Mouse (Mus musculus) kidney, postnatal 25 days (tissue): ENCODE data around the gene Kif19a.

Source experiments
- DNase-seq, 2 experiments: peaks; one replicate each; pipeline ENCODE4 v3.0.0; 2021; ENCODE audit warnings: mixed read lengths in 2 of 2

Kif19a gene

DNA sequence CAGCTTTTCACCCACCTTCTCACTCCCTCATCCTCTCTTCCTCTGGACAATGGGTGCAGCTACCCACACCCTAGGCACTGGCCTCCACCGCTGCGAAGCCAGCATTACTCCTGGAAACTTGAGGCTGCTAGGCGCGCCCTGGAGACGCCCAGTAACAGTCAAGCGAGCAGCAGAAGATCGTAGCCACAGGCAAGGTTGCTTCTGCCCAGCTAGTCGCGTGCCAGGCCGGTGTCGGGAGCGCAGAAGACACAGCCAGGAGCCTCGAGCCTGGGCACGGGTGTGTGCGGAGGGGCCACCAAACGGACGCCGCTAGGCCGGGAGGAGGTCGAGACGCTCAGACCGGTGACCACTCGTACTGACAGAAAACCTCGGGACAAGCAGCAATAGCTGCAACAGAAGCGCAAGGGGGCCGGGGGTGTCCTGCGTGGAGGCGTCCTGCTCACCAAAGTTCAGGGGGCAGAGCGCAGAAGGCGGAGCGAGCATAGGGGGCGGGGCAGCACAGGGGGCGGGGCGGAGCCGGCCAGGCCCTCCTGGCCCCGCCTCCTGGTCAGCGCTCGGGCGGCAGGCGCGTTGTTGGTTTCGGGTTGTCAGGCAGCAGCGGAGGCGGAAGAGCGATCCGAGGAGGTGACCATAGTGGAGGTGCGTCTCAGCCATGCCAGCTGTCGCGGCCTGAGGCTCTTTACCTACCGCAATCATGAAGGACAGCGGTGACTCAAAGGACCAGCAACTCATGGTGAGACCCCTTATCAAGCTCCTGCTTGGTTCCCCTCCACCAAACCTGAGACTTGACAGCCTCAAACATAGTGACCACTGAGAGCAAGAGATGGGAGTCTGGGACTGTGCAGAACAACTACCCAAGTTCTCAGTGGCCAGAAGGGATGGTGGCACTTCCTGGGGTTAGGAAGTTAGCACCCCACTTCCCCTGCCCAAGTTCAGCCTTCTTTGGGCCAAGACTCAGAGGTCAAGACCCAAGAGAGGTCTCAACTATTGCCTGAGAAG is at the start of gene Kif19a:
TSS of gene Kif19a (plus strand) at position 569 of the 999 bp plus-strand sequence.
- DNase-seq: peak; percentile 68 to 80

DNA sequence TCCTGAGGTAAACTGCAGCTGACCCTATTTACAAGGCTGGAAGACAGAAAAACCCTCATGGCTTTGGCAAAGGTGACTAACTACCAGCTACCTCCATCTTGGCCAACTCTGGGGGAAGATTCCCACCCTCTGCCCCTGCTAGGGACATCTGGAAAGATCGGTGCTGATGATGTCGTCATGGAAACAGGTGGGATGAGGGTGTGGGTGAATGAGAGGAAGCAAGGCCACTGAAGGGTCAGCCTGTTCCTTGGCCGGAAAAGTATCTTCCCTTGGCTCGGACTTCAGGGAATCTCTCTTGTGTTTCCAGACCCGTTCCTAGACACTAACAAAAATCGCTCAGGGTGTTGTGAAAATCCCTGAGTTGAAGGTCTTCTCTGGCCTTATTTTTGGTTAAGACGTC is 49.7 kb upstream of the Kif19a start:
- DNase-seq: no peak

DNA sequence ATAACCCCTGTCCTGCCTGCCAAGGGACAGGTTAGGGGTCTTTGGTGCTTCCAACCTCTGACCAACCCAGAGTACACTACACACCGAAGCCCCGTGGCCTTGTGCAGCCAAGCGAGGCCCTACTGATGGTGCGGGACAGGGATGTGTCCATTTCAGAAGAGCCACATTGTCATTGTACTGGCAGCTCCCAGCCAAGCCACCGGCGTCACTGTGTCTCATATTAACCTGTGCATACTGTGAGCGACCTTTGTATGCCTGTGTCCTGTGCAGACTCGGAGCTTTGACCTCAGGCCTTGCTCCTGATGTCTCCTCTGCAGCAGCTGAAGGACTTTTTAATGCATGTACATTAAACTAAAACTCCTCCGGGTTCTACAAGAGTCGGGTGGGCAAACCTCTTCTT is 44.7 kb upstream of the Kif19a start:
- DNase-seq: no peak

DNA sequence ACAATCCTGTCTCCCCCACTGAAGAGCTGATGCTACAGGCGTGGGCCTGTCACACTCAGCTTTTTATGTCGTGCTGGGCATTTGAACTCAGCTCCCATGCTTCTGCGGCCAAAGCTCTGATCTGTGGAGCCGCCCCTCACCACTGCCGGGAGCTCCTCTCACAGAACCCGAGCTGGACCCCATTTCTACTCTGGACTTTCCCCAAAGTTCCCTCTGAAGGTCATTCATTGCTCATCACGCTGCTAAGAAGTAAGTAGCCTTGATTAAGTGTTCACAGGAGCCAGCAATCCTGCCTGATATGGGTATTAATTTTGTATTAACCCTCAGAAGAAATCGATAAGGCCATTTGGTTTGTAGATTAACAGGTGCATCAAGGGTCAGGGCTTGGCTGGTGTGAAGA is 42.8 kb upstream of the Kif19a start:
- DNase-seq: no peak

DNA sequence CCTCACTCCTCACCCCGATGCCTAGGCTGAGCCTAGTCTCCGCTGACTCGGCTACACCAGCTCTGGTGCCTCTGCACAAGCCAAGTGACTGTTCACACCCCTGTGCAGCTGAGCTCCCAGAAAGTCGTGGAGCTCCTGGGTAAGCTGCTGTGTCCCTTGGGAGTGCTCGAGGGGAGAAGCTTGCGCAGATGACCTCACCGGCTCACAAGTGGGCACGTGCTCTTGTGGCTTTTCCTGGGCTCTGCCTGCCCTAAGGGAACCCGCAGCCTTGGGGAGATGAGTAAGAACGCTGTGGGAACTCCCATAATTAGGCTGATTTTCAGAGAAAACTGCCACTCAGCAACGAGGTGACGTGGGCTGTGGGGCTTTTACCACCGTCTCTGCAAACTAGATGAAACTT is 42.2 kb upstream of the Kif19a start:
- DNase-seq: no peak

DNA sequence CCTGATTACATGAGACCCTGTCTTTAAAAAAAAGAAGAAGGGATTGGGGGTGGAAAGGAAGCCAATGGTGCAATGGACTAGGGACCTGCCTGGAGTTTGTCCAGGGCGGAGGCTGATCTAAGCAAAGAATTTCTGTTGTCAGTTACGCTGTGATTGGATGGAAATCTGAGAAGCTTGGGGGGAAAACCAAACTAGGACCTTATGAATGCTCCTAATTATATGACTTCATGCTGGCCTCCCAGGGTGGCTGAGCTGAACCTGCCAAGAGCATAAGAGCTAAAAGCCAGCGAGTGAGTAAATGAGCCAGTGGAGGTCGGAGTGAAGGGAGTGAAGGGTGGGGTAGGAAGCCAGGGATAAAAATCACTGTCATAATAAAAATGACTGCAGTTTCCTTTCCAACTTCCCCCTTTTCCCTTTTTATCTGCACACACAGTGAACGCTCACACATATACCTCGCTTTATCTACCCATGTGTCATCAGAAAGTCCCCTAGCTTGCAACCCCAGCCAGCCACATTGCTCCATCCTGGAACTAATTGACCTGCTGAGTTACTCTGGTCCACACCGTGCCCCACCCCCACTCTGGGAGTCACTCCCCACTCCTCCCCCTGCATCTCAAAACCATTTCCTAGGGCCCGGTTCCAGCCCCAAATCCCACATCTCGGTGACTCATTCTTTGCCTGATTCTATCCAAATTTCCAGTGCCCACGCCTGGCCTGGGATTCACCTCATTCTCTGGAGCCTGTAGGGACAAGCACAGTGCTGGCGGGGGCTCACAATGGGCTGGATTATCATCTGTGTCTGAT is 40.2 kb upstream of the Kif19a start:
- no peak for DNase-seq

DNA sequence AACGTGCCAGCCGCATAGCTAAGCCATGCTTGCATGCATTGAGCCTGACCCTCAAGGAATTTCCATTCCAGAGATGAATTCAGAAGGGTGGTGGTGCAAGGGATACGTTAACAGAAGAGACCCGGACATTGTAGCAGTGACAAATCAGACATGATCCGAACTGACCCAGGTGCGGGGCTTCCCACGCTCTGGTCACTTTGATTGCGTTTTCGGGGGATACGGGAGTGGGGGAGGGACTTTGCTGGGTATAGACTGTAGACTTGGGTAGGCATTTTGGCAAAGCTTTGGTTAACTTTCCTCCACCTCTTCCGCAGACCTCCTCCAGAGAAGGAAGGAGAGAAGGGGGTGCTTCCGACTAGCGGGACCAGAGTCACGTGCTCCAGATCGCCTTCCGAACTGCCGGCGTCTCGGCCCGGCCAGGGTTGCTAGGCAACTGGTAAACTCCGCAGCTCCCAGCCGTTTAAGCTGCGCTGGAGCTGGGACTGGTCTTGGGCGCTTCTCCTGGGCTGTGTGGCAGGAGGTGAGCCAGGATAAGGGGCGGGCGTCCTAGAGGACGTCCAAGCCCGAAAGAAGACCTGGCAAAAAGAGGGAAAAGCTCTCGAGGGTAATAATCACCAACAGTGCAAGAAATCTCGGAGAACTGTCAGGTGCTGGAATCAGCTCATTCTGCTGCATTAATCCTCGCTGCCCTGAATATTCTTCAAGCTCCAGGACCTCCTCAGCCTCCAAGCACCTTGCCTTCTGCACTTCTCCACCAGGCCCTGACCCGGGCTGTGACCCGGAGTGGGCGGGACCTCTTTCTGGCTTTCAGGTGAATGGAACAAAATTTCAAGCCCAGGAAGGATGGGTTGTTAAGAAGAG is 38.0 kb upstream of the Kif19a start, which contains the start of gene Dnaic2:
TSS of gene Dnaic2 (plus strand) at position 444 of the 861 bp plus-strand sequence.
- DNase-seq: peak; percentile 71 to 88

DNA sequence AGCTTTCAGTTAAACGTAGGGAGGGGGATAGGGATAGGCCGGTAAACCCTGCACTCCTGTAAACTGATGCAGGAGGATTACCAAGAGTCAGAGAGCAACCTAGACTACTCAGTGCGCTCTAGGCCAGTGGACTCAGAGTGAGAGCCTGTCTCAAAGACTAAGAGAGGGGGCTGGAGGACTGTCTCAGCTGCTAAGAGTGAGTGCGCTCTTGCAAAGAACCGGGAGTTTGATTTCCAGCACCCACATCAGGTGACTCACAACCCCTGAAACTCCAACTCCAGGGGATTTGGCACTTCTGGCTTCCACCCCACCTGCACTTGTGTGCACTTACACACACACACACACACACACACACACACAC is 37.4 kb upstream of the Kif19a start:
- no peak for DNase-seq

DNA sequence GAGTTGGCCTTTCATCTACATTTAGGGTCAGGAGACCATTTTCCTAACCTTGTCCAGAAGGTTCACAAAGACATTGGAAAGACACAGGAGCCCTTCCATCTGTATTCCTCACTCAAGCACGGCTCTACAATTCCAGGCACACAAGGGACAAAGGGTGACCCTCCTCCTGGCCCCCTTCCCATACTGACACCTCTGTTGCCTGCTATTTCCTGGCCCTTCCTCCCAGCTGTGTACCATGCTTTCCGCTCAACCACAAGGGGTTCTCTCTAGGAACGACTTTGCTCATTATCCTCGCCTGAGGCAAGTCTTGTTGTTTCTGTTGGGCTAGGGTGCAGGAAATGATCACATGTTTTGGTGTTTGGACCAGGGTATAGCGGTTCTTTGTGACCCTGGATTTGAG is 36.9 kb upstream of the Kif19a start:
- DNase-seq: no peak

DNA sequence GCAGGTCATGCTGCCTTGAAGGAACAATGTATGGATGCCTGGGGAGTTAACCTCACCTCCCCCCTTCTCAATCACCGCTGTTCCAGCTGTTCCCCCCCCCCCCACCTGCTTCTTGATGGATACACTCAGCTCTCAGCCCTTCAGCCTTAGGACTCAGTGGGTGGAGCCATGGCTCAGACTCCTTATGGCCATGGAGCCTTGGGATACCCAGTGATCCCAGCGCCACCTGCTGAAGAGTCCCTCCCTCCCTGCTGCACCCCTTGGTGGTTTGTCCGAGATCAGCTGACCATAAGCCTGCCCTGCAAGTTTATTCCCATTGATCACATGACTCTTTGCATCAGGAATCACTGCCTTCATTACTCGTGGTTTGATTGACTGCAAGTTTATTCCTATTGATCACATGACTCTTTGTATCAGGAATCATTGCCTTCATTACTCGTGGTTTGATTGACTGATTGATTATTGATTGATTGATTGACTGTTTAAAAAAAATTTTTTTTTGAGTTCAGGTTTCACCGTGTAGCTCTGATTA is 35.3 kb upstream of the Kif19a start:
- no peak for DNase-seq

DNA sequence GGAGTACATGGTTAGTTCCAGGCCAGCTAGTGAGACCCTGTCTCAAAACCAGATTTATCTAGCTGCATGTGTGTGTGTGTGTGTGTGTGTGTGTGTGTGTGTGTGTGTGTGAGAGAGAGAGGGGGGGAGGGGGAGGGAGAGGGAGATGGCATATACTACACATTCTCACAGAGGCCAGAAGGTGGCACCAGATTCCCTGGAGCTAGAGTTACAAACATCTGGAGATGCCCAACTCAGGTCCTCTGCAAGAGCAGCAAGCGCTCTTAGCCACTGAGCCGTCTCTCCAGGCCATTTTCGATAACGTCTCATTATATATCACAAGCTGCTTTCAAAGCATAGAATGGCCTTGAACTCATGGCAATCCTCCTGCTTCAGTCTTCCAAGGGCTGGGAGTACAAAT is 33.5 kb upstream of the Kif19a start:
- no peak for DNase-seq

DNA sequence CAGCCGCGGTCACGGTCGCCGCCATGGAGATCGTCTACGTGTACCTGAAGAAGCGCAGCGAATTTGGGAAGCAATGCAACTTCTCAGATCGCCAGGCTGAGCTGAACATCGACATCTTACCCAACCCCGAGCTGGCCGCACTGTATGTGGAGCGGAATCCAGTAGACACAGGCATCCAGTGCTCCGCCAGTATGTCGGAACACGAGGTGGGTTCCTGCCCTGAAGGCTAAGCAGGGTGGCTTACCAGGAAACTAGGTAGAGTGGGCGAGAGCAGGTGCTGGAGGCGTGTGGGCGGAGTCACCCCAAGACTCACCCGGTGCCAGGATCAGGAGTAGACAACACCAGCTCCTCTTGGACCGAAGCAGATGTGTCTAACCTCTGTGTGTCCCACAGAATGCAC is 32.3 kb upstream of the Kif19a start:
- DNase-seq: no peak

DNA sequence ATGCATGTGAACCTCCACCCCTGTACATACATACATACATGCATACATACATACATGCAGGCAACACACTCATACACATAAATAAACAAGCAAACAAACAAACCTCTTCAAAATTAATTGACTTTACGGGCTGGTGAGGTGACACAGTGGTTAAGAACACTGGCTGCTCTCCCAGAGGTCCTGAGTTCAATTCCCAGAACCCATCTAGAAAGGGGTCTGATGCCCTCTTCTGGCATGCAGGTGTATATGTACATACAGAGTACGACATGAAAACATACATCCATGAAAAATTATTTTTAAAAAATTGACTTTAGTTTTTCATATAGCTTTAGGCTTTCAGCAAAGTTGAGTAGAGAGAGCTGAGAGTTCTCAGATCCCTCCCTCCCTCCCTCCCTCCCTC is 29.1 kb upstream of the Kif19a start:
- no peak for DNase-seq

DNA sequence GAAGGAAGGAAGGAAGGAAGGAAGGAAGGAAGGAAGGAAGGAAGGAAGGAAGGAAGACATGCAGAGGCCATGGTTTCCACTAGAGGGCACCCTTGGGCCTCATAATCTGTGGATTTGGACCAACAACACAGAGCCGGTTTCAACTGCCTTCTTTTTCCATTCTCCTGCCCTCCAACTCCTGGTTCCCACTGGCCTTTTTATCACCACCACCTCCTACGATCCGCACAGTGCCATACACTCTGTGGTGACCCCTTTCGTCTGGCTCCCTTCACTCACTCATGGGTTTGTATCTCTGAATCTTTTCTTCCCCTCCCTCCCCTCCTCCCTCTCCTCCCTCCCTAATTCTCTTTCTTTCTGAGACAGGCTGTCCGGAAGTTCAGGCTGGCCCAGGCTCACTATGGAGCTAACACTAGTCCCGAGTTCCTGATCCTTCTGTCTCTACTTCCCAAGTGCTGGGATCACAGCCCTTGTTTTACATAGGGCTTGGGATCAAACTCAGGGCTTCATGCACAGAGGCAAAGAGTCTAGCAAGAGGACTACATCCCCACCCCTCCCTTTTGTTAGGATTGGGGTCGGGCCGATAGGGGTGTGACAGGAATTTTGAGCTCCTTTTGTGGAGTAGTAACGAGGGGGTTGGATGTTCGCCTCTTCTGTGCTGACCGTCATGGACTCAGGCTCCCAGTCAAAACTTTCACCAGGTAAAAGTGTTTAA is 28.1 kb upstream of the Kif19a start:
- peak; percentile 56 to 74 for DNase-seq

DNA sequence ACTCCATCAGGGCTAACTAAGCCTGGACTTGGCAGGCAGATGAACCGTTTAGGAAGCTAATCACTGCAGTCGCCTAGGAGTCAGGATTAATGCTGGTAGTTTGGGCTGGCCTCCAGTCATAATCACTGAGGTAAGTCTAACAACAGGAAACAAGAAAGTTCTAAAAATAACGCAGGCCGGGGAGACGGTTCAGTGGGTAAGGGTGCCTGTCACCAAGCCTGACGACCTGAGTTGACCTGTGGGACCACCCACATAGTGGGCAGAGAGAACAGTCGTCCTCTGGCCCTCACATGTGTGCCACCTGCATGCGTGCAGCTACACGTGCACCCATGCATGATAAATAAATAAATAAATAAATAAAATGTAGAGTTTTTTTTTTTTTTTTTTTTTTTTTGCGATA is 24.6 kb upstream of the Kif19a start:
- peak; percentile 14 to 40 for DNase-seq

DNA sequence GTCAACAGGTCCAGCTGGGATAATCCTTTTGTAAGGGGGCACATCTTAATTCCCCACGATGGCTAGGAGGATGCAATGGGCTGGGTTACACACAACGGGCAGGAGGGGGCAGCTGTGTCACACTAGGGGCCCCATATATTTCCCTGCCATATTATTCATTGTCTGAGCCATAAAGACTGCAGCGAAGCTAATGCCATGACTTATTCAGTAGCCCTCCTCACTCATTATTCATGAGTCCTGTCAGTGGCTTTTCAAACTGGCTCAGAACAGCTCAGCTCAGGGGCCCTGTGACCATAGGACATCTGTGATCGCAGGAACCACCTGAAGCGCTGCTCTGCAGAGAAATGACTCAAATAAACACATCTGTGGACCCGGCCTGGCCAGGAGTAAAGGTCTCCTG is 23.7 kb upstream of the Kif19a start:
- no peak for DNase-seq

DNA sequence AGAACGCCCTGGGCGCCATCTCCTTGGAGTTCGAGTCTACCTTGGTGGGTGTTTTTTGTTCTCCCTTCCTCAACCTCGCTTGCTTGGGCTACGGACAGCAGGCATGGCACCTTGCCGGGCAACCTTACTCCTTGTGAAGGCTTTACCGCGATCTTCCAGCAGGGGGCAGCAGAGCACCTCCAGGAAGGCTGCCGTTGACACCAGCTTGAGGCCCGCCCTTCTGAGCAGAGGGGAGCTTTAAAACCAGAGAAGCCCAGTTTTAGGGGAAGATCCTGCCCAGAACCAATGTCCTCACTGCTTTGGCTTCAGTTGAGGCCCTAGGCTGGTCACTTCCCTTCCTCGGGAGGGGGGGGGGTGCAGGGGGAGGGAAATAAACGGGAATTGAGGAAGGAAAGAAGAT is 20.1 kb upstream of the Kif19a start:
- DNase-seq: peak; percentile 88 to 95

DNA sequence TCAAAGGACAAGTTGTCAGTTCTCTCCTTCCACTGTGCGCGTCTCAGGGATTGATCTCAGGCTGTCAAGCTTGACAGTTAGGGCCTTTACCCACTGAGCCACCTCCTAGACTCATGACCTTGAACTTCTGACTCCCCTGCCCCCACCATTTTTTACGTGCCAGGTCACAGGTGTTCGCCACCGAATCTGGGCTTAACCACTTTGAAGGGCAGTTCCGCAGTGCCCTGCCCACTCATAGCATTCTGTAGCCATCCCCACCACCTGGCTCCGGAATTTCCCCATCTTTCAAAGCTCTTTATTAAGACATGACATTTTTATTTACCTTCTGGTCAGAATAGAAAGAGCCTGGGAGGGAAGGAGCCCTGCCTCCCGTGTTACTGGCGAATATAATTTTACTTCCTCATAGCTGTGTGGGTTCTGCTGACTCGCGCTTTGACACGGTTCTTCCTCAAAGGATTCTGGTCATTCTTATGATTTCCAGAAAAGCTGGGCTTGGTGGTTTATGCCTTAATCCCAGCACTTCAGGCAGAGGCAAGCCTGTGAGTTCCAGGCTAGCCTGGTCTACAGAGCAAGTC is 17.5 kb upstream of the Kif19a start:
- no peak for DNase-seq

DNA sequence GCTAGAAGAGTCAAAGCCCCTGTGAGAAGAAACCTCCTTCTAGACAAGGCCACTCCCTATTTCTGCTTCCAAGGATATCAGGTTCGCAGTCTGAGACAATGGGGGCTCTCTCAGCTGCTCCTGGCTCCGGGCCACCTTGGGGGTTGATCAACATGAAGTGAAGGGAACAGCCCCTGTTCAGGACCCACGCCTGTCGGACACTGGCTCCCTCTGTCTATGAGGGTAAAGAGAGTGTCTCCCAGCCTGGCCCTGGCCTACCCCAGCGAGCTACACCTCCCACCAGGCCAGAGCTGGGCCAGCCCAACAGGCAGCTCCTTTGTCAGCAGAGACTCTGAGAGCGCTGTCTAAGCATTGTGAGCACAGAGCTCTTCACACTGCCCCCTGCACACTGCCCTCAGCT is 4.7 kb downstream of the Kif19a start:
- no peak for DNase-seq

DNA sequence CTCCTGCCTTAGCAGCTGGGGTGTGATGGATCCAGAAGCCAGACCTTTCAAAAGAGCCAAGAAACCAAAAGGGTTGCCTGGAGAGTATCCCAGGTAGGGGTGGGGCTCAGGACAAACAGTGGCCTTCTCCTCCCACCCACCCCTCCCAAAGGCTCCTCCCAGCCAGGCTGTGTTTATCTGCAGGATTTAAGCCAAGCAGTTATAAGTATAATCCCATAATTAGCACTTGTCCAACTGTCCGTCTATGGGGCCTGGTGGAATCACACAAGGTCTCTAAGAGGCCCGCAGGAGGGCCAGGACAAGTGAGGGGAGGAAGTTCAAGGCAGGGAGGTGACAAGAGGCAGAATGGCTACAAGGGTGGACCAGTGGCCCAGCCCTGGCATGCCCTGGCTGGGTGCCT is 6.7 kb downstream of the Kif19a start:
- no peak for DNase-seq

DNA sequence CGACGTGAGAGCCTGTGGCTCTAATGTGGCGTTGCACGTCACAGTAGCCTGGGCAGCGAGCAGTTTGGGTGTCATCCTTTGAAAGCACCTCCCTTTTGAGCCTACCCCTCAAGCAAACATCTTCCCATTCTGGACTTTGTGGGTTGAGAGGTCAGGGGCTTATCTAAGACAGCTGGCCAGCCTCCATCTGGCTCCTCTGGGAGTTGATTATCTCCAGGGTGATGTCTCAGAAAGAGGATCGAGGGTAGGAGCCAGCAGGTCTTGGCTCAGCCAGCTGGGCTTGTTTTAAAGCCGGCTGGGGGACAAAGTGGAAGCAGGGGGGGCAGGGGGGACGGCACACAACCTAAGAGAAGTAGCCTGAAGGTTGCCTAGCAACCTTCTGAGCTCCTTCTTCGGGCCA is 14.9 kb downstream of the Kif19a start:
- DNase-seq: peak; percentile 53 to 65

DNA sequence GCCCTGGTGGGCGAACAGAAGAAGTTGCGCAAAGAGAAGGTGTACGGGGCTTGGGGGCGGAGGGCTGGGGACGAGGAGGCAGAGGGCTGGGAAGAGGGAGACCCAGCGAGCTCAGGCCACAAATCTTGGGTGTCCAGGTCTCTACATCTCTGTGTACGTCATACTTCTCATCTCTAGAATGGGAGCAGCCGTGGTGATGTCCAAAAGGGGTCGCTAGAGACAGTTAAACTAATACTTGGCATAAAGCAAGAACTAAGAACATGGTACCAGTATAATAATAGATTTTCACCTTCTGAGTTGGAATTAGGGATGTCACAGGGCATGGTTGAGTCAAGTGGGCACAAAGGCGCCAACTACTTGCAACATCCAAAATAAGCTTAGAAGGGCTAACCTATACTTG is 20.7 kb downstream of the Kif19a start:
- DNase-seq: no peak
